Mouse (Mus musculus): ENCODE results near the gene Ascl1. TPM values are rescaled to one million over a fixed set of nuclear protein-coding genes. Genes with fewer than 3 reads are reported as not detected.

The Ascl1 gene
- total RNA-seq, 2 experiments from 2014 or later = not detected

- DNase-seq = no peak
Measured at GRCm38 (mm10) chr10:87485721-87486620, 7.5 kb downstream of the Ascl1 start.

- DNase-seq = no peak
Measured at GRCm38 (mm10) chr10:87484831-87485720, 8.4 kb downstream of the Ascl1 start.

GRCm38 (mm10) chr10:87477895-87478294 is 15.6 kb downstream of the Ascl1 start:
- no peak for DNase-seq

GRCm38 (mm10) chr10:87474971-87475370 is 18.5 kb downstream of the Ascl1 start:
- no peak for DNase-seq

GRCm38 (mm10) chr10:87473475-87474131 is 19.9 kb downstream of the Ascl1 start:
- no peak for DNase-seq

- no peak for DNase-seq
Measured at GRCm38 (mm10) chr10:87450777-87451176, 42.7 kb downstream of the Ascl1 start.

- no peak for DNase-seq
Measured at GRCm38 (mm10) chr10:87449368-87449767, 44.1 kb downstream of the Ascl1 start.

- DNase-seq = no peak
Measured at GRCm38 (mm10) chr10:87448257-87448656, 45.2 kb downstream of the Ascl1 start.

GRCm38 (mm10) chr10:87447754-87448095 is 45.7 kb downstream of the Ascl1 start:
- DNase-seq = no peak

GRCm38 (mm10) chr10:87446829-87447753 is 46.4 kb downstream of the Ascl1 start:
- no peak for DNase-seq

- no peak for DNase-seq
Measured at GRCm38 (mm10) chr10:87446139-87446828, 47.2 kb downstream of the Ascl1 start.

Other genes with a start within 250 kb of the Ascl1 start
- not detected for gene Pah, start 28.1 kb upstream of the Ascl1 start, total RNA-seq (2021)